Mouse (Mus musculus) 3T3-L1 (cell line): ENCODE measurements at regions not wholly inside any gene's neighbourhood (a gene's known extent, or its start where the extent isn't known, plus 50 kb on each side); places are given as distances from the start of the nearest gene placed in this dataset.

Experiments used
- DNase-seq: peaks from one replicate; pipeline ENCODE4 v3.0.0-alpha.2; 2015; ENCODE audit warnings: low read depth, low spot score

DNA sequence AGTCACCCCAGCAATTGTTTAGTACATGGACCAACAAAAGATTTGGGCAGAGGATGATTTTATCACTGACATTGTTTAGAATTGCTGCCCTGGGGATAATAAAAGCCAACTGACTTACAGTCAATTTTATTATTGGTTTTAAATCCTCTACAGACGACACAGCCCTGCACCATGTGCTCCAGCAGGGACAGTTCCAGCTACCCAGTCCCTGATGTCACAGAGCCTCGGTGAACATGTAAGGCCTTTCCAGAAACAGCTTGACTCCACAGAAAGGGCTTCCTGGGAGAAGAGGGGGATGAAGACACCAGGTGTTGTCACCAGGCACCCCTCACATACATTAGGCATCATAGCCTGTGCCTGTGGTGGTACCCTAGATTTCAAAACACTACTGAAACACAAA lies 447.0 kb upstream of the Smim15 start:
- no peak for DNase-seq

GRCm38 (mm10) chr13:107596183-107596582 lies 448.1 kb upstream of the Smim15 start:
- DNase-seq = no peak

DNA sequence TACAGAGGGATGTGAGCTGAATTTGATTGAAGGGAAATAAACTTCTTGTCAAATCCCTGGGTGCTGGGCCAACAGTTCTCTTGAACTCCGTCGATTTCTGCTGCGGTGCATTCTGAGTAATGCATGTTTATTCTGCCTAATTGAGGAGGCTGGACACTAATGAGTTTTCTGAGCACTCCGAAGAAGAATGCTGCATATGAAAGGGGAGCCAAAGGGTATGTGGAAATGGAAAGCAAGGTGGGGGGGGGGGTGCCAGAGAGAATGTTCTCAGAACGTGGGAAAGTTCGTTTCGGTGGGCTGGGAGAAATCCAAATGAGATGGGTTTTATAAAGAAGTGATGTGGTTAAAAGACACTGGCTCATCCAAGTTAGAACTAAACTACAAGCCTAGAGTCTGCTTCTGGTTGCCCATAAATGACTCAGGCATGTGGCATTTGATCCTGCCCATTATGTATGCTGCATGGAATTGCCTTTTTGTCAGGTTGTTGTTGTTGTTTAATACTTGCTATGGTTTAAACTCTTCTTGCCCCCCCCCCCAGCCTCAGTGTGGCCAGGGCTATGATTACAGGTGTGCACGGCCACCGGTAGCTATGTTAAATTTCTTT lies 455.7 kb upstream of the Smim15 start:
- DNase-seq = peak; percentile 13

DNA sequence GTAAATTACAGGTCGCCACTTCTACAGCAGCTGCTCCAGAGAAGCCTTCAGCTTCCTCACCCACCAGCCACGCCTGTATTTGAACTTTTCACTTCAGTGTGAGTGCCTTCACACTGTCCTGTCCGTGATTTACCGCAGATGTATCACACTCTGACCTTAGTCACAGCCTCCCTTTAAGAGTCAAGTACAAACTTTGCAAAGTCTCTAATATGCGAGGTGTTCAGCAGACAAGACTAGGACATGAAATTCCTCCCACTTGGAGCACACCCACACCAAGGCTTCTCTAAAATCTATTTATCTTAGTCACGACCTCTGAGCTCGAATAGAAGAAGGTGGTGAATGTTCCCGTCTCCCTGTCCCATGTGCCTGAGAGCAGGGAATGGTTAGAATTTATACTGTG lies 456.6 kb upstream of the Smim15 start:
- no peak for DNase-seq

GRCm38 (mm10) chr13:107585936-107586335 lies 458.3 kb upstream of the Smim15 start:
- no peak for DNase-seq

GRCm38 (mm10) chr13:107585353-107585752 lies 458.9 kb upstream of the Smim15 start:
- DNase-seq = no peak

DNA sequence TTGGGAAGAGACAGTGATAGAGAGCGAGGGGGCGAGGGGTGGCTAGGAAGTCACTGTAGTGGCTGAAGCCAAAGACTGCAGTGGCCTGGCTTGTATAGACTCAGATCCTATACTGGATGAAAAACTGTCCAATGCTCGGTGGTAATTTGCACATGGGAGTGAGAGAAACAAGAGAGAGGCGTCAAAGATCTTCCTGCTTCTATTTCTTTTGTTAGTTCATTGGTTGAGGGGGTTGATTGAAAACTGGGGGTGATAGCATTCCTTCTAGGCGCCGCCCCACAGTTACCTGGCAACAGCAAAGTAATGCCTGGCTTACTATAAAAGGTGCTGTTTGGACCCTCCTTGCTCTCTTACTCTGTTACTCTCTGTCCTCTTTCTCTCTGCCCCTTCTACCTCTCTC lies 465.3 kb upstream of the Smim15 start:
- no peak for DNase-seq

DNA sequence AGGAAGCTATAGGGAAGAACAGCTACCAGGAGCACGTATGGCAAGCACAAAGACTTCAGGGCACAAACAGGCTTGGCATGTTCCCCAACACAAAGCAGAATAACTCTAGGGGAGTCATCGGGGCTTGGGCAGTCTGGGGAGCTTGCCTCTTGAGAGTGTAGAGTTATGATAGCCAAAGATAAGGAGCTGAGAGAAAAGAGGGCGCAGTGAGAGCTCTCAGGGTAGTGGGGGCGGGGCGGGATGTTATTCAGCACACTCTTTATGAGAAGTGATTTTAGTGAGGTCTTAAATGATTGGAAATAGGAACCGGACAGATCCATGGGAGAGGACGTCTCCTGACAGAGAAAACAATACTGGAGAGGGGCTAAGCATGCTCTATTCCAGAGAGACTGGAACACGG lies 466.4 kb upstream of the Smim15 start:
- DNase-seq = no peak

GRCm38 (mm10) chr13:107577272-107577671 lies 467.0 kb upstream of the Smim15 start:
- no peak for DNase-seq

- DNase-seq = no peak
Observed at GRCm38 (mm10) chr13:107576701-107577100, 467.5 kb upstream of the Smim15 start.

DNA sequence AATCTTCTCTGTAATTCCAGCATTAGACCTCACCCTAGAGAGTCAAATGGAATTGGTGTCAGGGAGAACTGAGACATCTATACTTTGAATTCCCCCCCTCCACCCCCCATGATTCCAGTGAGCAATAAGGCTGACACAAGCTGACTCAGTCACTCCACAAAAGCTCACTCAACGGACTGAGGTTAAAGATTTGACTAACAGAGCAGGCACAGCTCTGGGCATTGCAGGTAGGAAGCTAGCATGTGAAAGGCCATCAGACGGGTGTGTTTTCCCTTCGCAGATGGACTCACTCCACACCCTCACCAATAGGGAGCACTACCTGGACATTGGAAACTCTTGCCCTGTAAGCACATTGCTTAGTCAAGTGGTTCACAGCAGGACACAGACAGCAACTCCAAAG lies 469.2 kb upstream of the Smim15 start:
- no peak for DNase-seq

DNA sequence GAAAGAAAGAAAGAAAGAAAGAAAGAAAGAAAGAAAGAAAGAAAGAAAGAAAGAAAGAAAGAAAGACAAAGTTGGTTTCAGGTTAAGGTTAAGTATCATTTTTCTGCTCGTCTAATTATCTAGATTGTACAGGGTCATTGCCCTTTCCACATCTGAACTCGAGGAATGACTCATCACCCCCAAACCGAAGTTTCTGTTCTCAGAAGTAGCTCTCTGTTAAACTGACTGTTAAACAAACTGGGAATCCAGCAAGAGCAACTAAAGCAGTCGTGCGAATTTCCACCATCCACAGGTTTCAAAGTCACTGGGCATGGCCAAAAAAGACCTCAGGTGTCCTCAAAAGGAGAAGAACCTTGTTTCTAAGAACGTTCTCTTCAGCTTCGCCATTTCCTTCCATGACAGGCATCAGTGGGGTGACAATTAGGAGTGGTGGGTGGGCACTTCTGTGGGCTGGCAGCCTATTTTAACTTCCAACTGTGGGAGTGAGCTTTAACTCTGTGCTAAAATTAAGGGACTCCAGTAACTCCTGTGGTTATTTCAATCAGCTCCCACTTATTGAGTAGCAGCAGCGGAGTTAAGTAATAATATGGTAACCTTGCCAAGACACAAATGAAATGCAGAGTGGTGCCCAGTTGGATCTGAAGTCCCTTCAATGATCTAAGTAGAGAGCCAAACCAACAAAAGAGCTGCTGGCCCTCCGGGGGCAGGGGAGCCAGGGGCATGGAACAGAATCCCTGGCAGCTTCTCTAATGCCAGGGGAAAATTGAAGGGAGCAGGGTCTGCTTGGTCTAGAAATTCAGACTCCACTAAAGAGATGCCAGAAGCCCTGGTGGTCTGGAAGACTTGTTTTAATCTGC lies 470.5 kb upstream of the Smim15 start:
- no peak for DNase-seq

DNA sequence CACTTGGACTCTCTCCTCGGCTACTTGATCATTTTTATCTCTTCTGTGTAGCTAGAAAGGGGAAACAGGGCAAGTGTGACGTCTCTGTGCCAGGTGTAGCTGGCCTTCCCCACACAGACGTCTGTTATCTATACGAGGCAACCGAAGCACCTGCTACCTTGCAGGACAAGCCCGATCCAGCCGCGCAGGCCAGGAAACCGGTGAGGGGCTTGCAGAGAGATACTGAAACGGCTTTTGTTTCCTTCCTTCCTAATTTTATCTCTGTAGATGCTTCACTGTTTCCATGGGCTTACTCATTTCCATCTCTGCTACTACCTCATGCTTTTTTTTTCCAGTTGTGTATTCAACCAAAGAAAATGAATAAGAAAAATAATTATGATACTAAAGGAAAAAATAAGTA lies 472.7 kb upstream of the Smim15 start:
- no peak for DNase-seq

GRCm38 (mm10) chr13:107569477-107569876 lies 474.8 kb upstream of the Smim15 start:
- DNase-seq = no peak

DNA sequence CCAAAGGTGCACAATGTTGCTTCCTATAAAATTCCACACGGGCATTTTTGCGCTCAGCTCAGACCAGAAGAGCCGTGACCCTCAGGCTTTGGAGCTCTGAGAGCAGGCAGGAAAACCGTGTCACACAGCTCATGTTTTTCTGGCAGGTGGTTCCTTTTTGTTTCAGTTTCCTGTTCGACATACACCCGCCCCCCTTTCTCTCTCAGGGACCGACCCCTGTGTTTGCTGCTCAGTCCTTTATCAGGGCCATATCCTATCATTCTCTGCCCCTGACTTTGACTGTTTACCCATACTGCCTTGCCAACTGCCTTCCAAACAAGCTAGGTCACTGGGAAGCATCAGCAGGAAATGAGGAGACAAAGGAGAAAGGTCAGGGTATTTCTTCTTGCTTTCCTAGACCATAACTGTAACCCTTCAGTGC lies 475.5 kb upstream of the Smim15 start:
- no peak for DNase-seq

- DNase-seq = peak; percentile 72
Observed at GRCm38 (mm10) chr13:107562463-107562862, 481.8 kb upstream of the Smim15 start.

DNA sequence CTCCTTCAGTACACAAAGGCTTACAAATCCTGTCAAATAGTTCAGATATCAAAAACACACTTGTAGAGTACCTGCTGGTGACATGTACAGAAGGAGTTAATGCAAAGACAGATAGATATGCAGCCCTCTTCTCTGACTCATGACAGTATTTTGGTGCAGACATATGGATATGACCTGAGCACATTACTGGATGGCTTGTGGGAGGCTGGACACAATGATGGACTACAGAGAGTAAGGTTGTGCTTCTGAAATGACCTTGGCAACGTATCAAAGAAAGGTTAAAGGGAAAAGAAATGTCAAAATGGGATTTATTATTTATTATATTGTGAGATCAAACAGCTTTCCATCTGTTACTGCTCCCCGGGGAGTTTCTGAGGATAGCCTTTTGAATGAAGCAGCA lies 482.7 kb upstream of the Smim15 start:
- no peak for DNase-seq

DNA sequence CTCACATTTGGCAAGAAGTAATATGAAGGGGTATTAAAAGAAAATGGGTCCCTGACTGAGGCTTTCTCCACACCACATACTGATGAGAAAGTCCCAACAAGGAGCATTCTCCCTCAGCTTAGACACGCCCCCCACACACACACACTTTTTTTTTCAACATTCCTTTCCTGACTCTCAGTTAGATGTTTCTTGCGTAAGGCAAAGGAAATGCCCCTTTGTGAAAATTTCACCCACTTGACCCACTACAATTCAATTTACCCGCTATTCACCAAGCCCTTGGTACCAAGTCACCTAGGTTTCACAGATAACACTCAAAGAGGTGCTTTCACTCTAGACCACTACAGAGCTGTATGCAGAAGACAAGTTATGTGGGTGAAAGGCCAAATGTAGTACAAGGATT lies 488.3 kb upstream of the Smim15 start:
- no peak for DNase-seq

DNA sequence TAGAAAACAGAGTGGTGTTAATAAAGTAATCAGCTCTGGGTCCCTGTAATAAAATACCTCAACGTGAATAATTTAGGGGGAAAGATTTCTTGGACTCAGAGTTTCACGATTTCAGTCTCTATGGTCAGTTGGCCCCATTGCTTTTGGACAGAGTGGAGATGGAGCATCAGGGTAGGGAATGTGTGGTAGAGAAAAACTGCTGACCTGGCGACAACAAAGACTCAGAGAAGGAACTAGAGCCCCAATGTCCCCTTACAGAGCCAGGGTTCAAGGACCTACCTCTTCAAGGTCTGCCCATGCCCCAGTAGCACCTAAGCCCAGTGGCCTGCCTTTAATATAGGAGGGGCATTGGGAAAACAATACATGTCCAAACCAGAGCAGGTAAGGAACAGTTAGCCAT lies 490.2 kb upstream of the Smim15 start:
- DNase-seq = no peak

DNA sequence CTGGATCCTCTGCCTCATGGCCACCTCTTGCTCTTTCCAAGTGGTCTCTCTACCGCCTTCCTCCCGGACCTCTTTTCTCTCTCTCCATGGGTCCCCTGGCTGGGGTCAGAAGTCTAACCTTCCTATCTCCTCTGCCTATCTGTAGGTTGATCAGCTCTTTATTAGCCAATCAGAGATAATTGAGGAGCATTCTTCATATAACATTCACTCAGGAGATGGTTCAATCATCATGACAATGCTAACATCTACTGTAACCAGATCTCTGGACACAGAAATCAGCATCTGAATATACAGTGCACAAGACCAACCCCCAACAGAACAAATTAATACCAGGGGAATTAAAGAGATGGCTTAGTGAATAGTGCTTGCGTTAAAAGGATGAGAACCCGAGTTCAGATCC lies 492.1 kb upstream of the Smim15 start:
- DNase-seq = no peak

DNA sequence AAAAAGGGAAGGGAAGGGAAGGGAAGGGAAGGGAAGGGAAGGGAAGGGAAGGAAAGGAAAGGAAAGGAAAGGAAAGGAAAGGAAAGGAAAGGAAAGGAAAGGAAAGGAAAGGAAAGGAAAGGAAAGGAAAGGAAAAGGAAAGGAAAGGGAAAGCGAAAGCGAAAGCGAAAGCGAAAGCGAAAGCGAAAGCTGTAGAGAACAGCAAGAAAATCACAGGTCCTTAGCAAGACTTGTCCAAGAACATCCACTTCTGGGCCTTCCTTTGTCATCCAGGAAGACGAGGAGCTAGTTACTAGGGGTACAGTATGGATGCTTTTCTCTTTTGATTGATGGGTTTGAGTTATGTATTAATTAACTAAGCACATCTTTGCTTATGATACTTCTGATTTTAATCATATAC lies 494.3 kb upstream of the Smim15 start:
- DNase-seq = peak; percentile 28

- no peak for DNase-seq
Observed at GRCm38 (mm10) chr13:107547073-107547472, 497.2 kb upstream of the Smim15 start.

DNA sequence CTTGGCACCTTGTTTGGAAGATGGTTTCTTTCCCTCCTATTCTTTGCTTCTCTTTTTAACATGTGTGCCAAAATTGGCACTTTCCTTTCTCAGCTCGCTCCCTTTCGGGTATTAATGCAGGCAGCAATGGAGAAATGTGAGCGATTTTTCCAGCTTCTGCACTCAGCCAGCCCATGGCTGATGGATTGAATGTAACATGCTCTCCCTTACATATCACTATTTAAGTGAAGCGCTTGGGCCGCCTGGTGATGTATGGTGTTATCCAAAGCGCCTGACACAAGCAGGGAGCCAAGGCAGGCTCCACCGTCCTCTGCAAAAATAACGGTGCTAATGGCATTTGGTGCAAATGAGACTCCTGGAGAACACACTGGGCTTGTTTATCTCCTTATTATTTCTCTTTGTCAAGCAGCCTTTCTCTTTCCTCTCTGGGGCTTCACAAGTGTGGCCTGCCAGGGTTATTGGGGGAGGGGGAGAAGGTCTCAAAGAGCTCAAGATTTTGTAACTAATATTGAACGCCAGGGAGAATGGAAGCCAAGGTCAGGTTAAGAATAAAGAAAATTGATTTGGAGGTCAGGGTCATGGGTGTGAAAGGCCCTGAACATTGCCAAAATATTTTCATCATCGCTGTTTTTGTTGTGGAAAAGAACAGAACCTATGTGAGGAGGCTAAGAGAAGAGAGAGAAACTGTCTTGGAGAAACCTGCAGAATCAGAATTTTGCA lies 497.9 kb upstream of the Smim15 start:
- DNase-seq = no peak
